In genomic region chr14:54259003-54259721, GRCm38 (mm10) we compare ENCODE assay signal across 8 mouse cellular contexts. TPM values are rescaled to one million over a fixed set of nuclear protein-coding genes. Genes with fewer than 3 reads are reported as not detected.
DNase-seq lines count a peak whose midpoint lies in the region; ATAC-seq and TF ChIP-seq lines count a peak whose summit lies in the region.

No protein-coding gene starts in this region.

- H3K4me2 ChIP-seq in embryonic facial prominence, embryonic 11.5 days (ENCODE audit: low read depth, low read length): peak overlapping the region; percentile 58
- peak overlapping the region; percentile 83 for H3K4me2 ChIP-seq in intestine, postnatal 0 days (replicated peaks; ENCODE audit: low read depth)

- peak; percentile 87 for ATAC-seq in embryonic facial prominence, embryonic 11.5 days (replicated peaks; ENCODE audit: insufficient number of reproducible peaks, low FRiP score, low TSS enrichment, low read depth)
- peak; percentile 93 for ATAC-seq in granulocyte monocyte progenitor cell, adult 5-6 weeks (replicated peaks; ENCODE audit: poor library complexity, severe bottlenecking)
- peak; percentile 85 for ATAC-seq in intestine, postnatal 0 days

- peak; percentile 99 for DNase-seq in adrenal gland, postnatal 14 days
- peak; percentile 94 for DNase-seq in embryonic facial prominence, embryonic 11.5 days (ENCODE audit: low spot score)
- peak; percentile 71 to 77 for DNase-seq in left cerebral cortex, postnatal 36 days (ENCODE audit: low spot score in 2 of 2)
- DNase-seq in midbrain, embryonic 10.5 days (ENCODE audit: low spot score): peak; percentile 91
- peak; percentile 59 to 60 for DNase-seq in right cerebral cortex, postnatal 36 days (ENCODE audit: low spot score in 2 of 2)
- DNase-seq in yolk sac, embryonic 10.5 days (ENCODE audit: low spot score): peak; percentile 91

- H3K36me3 ChIP-seq in embryonic facial prominence, embryonic 11.5 days (replicated peaks; ENCODE audit: control insufficient read depth, insufficient read depth, low read depth, low read length): no peaks in the 10 kb centered on the region
- peaks cover 16% of the 10 kb centered on the region for H3K36me3 ChIP-seq in intestine, postnatal 0 days (ENCODE audit: control insufficient read depth, insufficient read depth)
- H3K36me3 ChIP-seq in midbrain, embryonic 10.5 days: peaks cover 7% of the 10 kb centered on the region; the same call in 1 of the 2 replicates

- no peaks in the 10 kb centered on the region for H3K9me3 ChIP-seq in embryonic facial prominence, embryonic 11.5 days (replicated peaks; ENCODE audit: control insufficient read depth, low read length)
- no peaks in the 10 kb centered on the region for H3K9me3 ChIP-seq in intestine, postnatal 0 days (ENCODE audit: control insufficient read depth)
- H3K9me3 ChIP-seq in midbrain, embryonic 10.5 days (replicated peaks): no peaks in the 10 kb centered on the region

- H3K27ac ChIP-seq in embryonic facial prominence, embryonic 11.5 days (replicated peaks; ENCODE audit: low read depth, low read length): no peak overlapping the region
- peak overlapping the region; percentile 71 for H3K27ac ChIP-seq in intestine, postnatal 0 days (ENCODE audit: low read depth, low read length)
- peak overlapping the region; percentile 80 for H3K27ac ChIP-seq in midbrain, embryonic 10.5 days (replicated peaks)

- H3K4me3 ChIP-seq in embryonic facial prominence, embryonic 11.5 days (ENCODE audit: low read depth, low read length): peak overlapping the region; percentile 44
- H3K4me3 ChIP-seq in intestine, postnatal 0 days (ENCODE audit: low read depth, low read length): peak overlapping the region; percentile 66
- H3K4me3 ChIP-seq in midbrain, embryonic 10.5 days: peak overlapping the region; percentile 70

- H3K4me1 ChIP-seq in embryonic facial prominence, embryonic 11.5 days (ENCODE audit: control insufficient read depth, insufficient read depth, low read length): no peaks in the 10 kb centered on the region
- H3K4me1 ChIP-seq in intestine, postnatal 0 days (replicated peaks; ENCODE audit: control insufficient read depth, insufficient read depth, low read length): no peaks in the 10 kb centered on the region
- peaks cover 31% of the 10 kb centered on the region for H3K4me1 ChIP-seq in midbrain, embryonic 10.5 days

- no peaks in the 10 kb centered on the region for H3K27me3 ChIP-seq in embryonic facial prominence, embryonic 11.5 days (ENCODE audit: control insufficient read depth, insufficient read depth, low read length)
- H3K27me3 ChIP-seq in intestine, postnatal 0 days (replicated peaks; ENCODE audit: control insufficient read depth, insufficient read depth, low read length): no peaks in the 10 kb centered on the region
- H3K27me3 ChIP-seq in midbrain, embryonic 10.5 days (ENCODE audit: low read depth, poor library complexity, severe bottlenecking): peaks cover 11% of the 10 kb centered on the region; the same call in 1 of the 2 replicates

- H3K9ac ChIP-seq in embryonic facial prominence, embryonic 11.5 days (replicated peaks; ENCODE audit: low read length): peak overlapping the region; percentile 52
- peak overlapping the region; percentile 53; the same call in 1 of the 2 replicates for H3K9ac ChIP-seq in intestine, postnatal 0 days (ENCODE audit: low read depth, low read length)

- intact Hi-C loops in left cerebral cortex, postnatal 36 days (cut with DNase I): loop anchor here (5.0 kb wide), 1 partner anchor 103 kb away; the partner anchor contains the start of gene Oxa1l

- TF ChIP-seq CTCF in intestine, postnatal 0 days (IDR thresholded peaks at IDR 0.05; ENCODE audit: low read depth): no peak

- WGBS in embryonic facial prominence, embryonic 11.5 days: under 1% methylated on average over 35 of the region's 35 CpGs
- under 1% methylated on average over 35 of the region's 35 CpGs for WGBS in intestine, postnatal 0 days
- WGBS in midbrain, embryonic 10.5 days: under 1% methylated on average over 35 of the region's 35 CpGs

RNA-seq across cellular contexts. Expression of gene Abhd4, which starts 5.2 kb away (rescaled TPM):
- 297 and 309 TPM in 2 replicates for total RNA-seq in adrenal gland, postnatal 14 days (2021)
- polyA plus RNA-seq in embryonic facial prominence, embryonic 11.5 days (2014; fragmentation: Nextera tagmentation; extraction: Ambion mirVana): 44.3 and 47.4 TPM in 2 replicates
- 39.9 and 41.9 TPM in 2 replicates for total RNA-seq in granulocyte monocyte progenitor cell, adult 5-6 weeks (2014; fragmentation: Nextera tagmentation)
- 24.3 and 24.9 TPM in 2 replicates for total RNA-seq in granulocyte monocyte progenitor cell, adult 5-6 weeks (2017)
- 38.3 and 38.4 TPM in 2 replicates for polyA plus RNA-seq in intestine, postnatal 0 days (2015; fragmentation: Nextera tagmentation; extraction: Ambion mirVana)
- 10 to 100 TPM; 45.9 to 53.4 TPM for total RNA-seq in left cerebral cortex, postnatal 36 days (2021)
- polyA plus RNA-seq in midbrain, embryonic 10.5 days (2016; fragmentation: Nextera tagmentation; extraction: Ambion mirVana): 36.7 and 41.5 TPM in 2 replicates

RNA-seq across cellular contexts. Expression of gene Dad1, which starts 5.3 kb away (rescaled TPM):
- 237 and 250 TPM in 2 replicates for total RNA-seq in adrenal gland, postnatal 14 days (2021)
- polyA plus RNA-seq in embryonic facial prominence, embryonic 11.5 days (2014; fragmentation: Nextera tagmentation; extraction: Ambion mirVana): 256 and 271 TPM in 2 replicates
- total RNA-seq in granulocyte monocyte progenitor cell, adult 5-6 weeks (2014; fragmentation: Nextera tagmentation): 248 and 260 TPM in 2 replicates
- 123 and 177 TPM in 2 replicates for total RNA-seq in granulocyte monocyte progenitor cell, adult 5-6 weeks (2017)
- polyA plus RNA-seq in intestine, postnatal 0 days (2015; fragmentation: Nextera tagmentation; extraction: Ambion mirVana): 484 and 492 TPM in 2 replicates
- 100 to 1,000 TPM; 114 to 126 TPM for total RNA-seq in left cerebral cortex, postnatal 36 days (2021)
- 242 and 244 TPM in 2 replicates for polyA plus RNA-seq in midbrain, embryonic 10.5 days (2016; fragmentation: Nextera tagmentation; extraction: Ambion mirVana)

RNA-seq across cellular contexts. Expression of gene Olfr49, which starts 25.6 kb away (rescaled TPM):
- total RNA-seq in adrenal gland, postnatal 14 days (2021): not detected in 2 replicates
- not detected in 2 replicates for polyA plus RNA-seq in embryonic facial prominence, embryonic 11.5 days (2014; fragmentation: Nextera tagmentation; extraction: Ambion mirVana)
- not detected in 2 replicates for total RNA-seq in granulocyte monocyte progenitor cell, adult 5-6 weeks (2014; fragmentation: Nextera tagmentation)
- total RNA-seq in granulocyte monocyte progenitor cell, adult 5-6 weeks (2017): not detected in 2 replicates
- polyA plus RNA-seq in intestine, postnatal 0 days (2015; fragmentation: Nextera tagmentation; extraction: Ambion mirVana): 0.14 TPM in 1 of 2 replicates, not detected in the other
- not detected for total RNA-seq in left cerebral cortex, postnatal 36 days (2021)
- not detected in 2 replicates for polyA plus RNA-seq in midbrain, embryonic 10.5 days (2016; fragmentation: Nextera tagmentation; extraction: Ambion mirVana)
